Mouse (Mus musculus) embryonic facial prominence, embryonic 13.5 days (tissue): ENCODE measurements around the gene Spsb4. TPM values are rescaled to one million over a fixed set of nuclear protein-coding genes. Genes with fewer than 3 reads are reported as not detected.

ENCODE experiments used
- ATAC-seq: fragments of 200-750 bp; cut with Nextera tagmentation; 2 replicates; pipeline ENCODE4 v1.8.0; 2017; ENCODE audit warnings: low read depth; ENCODE audit not compliant: insufficient number of reproducible peaks, insufficient read depth, low FRiP score, low TSS enrichment
- H3K27ac ChIP-seq: fragments of 300-500 bp; sonication (generic); 2 replicates; pipeline ENCODE4 v1.5.1; 2015; ENCODE audit warnings: moderate library complexity, mild to moderate bottlenecking, inconsistent platforms
- H3K27me3 ChIP-seq: fragments of 300-500 bp; sonication (generic); 2 replicates; pipeline ENCODE4 v1.6.1; 2015; ENCODE audit warnings: mild to moderate bottlenecking, inconsistent platforms
- H3K36me3 ChIP-seq: fragments of 300-500 bp; sonication (generic); 2 replicates; pipeline ENCODE4 v1.6.1; 2015; ENCODE audit warnings: mild to moderate bottlenecking, inconsistent platforms
- H3K4me1 ChIP-seq: fragments of 300-500 bp; sonication (generic); 2 replicates; pipeline ENCODE4 v1.6.1; 2015; ENCODE audit warnings: inconsistent platforms
- H3K4me2 ChIP-seq: fragments of 300-500 bp; sonication (generic); 2 replicates; pipeline ENCODE4 v1.6.1; 2015; ENCODE audit warnings: moderate library complexity, mild to moderate bottlenecking, inconsistent platforms
- H3K4me3 ChIP-seq: fragments of 300-500 bp; sonication (generic); 2 replicates; pipeline ENCODE4 v1.5.1; 2015; ENCODE audit warnings: mild to moderate bottlenecking, inconsistent platforms
- H3K9ac ChIP-seq: fragments of 300-500 bp; sonication (generic); 2 replicates; pipeline ENCODE4 v1.6.1; 2015; ENCODE audit warnings: mild to moderate bottlenecking, inconsistent platforms
- H3K9me3 ChIP-seq: fragments of 300-500 bp; sonication (generic); 2 replicates; pipeline ENCODE4 v1.6.1; 2016; ENCODE audit warnings: inconsistent platforms
- WGBS: fragments of 180-500 bp; shearing (Covaris S2); methylation state at CpG from one replicate; pipeline ENCODE4 v1.1.7; 2015; ENCODE audit warnings: mixed read lengths; 5-methylcytosine and 5-hydroxymethylcytosine counted together
- polyA plus RNA-seq: library from polyadenylated mRNA; unstranded; fragments of >200 nt; fragmentation: Nextera tagmentation; extraction: Ambion mirVana; gene quantifications from 2 replicates; pipeline ENCODE4 v1.2.1, GENCODE M21; 2015

Spsb4 gene
- polyA plus RNA-seq, 1 experiment from 2014 or later, result 12.7 TPM

GRCm38 (mm10) chr9:96977287-96978145, 41.1 kb downstream of the Spsb4 start:
- no peak overlapping the region for H3K9ac ChIP-seq
- H3K36me3 ChIP-seq, result no peaks in the 10 kb centered on the region
- no peak overlapping the region for H3K27ac ChIP-seq
- H3K9me3 ChIP-seq, result no peaks in the 10 kb centered on the region
- H3K27me3 ChIP-seq, result no peaks in the 10 kb centered on the region
- no peak overlapping the region for H3K4me2 ChIP-seq
- no peak overlapping the region for H3K4me3 ChIP-seq
- peaks cover 39% of the 10 kb centered on the region for H3K4me1 ChIP-seq
- WGBS, result 34% methylated on average over 13 of the region's 13 CpGs
- ATAC-seq, result no peak

GRCm38 (mm10) chr9:96973091-96973490, 45.6 kb downstream of the Spsb4 start:
- ATAC-seq, result no peak
- H3K4me2 ChIP-seq, result no peak overlapping the region
- H3K36me3 ChIP-seq, result no peaks in the 10 kb centered on the region
- H3K4me1 ChIP-seq, result peaks cover 20% of the 10 kb centered on the region
- no peak overlapping the region for H3K4me3 ChIP-seq
- no peak overlapping the region for H3K27ac ChIP-seq
- H3K9me3 ChIP-seq, result no peaks in the 10 kb centered on the region
- 88% methylated on average over 9 of the region's 9 CpGs for WGBS
- no peaks in the 10 kb centered on the region for H3K27me3 ChIP-seq
- no peak overlapping the region for H3K9ac ChIP-seq

GRCm38 (mm10) chr9:96971625-96972404, 46.8 kb downstream of the Spsb4 start:
- ATAC-seq, result peak; percentile 71
- H3K4me3 ChIP-seq, result no peak overlapping the region
- whole genome bisulfite sequencing, result 69% methylated on average over 9 of the region's 9 CpGs
- H3K9ac ChIP-seq, result no peak overlapping the region
- H3K27me3 ChIP-seq, result no peaks in the 10 kb centered on the region
- H3K27ac ChIP-seq, result no peak overlapping the region
- no peaks in the 10 kb centered on the region for H3K9me3 ChIP-seq
- H3K36me3 ChIP-seq, result no peaks in the 10 kb centered on the region
- no peak overlapping the region for H3K4me2 ChIP-seq
- peaks cover 15% of the 10 kb centered on the region for H3K4me1 ChIP-seq

GRCm38 (mm10) chr9:96967516-96967915, 51.1 kb downstream of the Spsb4 start:
- no peaks in the 10 kb centered on the region for H3K27me3 ChIP-seq
- 90% methylated on average over 1 of the region's 1 CpGs for WGBS
- H3K9ac ChIP-seq, result no peak overlapping the region
- H3K9me3 ChIP-seq, result 0 out of 2 replicates have a peak, but pooled peaks cover 2% of the 10 kb centered on the region
- no peaks in the 10 kb centered on the region for H3K36me3 ChIP-seq
- peaks cover 26% of the 10 kb centered on the region for H3K4me1 ChIP-seq
- no peak for ATAC-seq
- no peak overlapping the region for H3K4me2 ChIP-seq
- no peak overlapping the region for H3K27ac ChIP-seq
- no peak overlapping the region for H3K4me3 ChIP-seq

- Histone ChIP-seq H3K9ac (no peak overlapping the region), H3K36me3 (no peaks in the 10 kb centered on the region), H3K4me2 (no peak overlapping the region), H3K27ac (no peak overlapping the region), H3K4me3 (no peak overlapping the region), H3K9me3 (0 out of 2 replicates have a peak, but pooled peaks cover 2% of the 10 kb centered on the region), H3K4me1 (peaks cover 21% of the 10 kb centered on the region), H3K27me3 (no peaks in the 10 kb centered on the region)
- 91% methylated on average over 7 of the region's 7 CpGs for WGBS
- no peak for ATAC-seq
Observed at GRCm38 (mm10) chr9:96966465-96966864, 52.2 kb downstream of the Spsb4 start.

- Histone ChIP-seq H3K9ac (peak overlapping the region; percentile 51), H3K27ac (peak overlapping the region; percentile 39; the same call in 1 of the 2 replicates), H3K4me2 (no peak overlapping the region), H3K4me1 (peaks cover 21% of the 10 kb centered on the region), H3K4me3 (no peak overlapping the region), H3K9me3 (0 out of 2 replicates have a peak, but pooled peaks cover 2% of the 10 kb centered on the region), H3K36me3 (no peaks in the 10 kb centered on the region), H3K27me3 (no peaks in the 10 kb centered on the region)
- no peak for ATAC-seq
- 59% methylated on average over 13 of the region's 13 CpGs for WGBS
Observed at GRCm38 (mm10) chr9:96963443-96964215, 55.0 kb downstream of the Spsb4 start.

- H3K27me3 ChIP-seq, result no peaks in the 10 kb centered on the region
- 0 out of 2 replicates have a peak, but pooled peaks cover 2% of the 10 kb centered on the region for H3K9me3 ChIP-seq
- peak overlapping the region; percentile 39; the same call in 1 of the 2 replicates for H3K27ac ChIP-seq
- 29% methylated on average over 8 of the region's 8 CpGs for WGBS
- H3K4me1 ChIP-seq, result peaks cover 27% of the 10 kb centered on the region
- no peak overlapping the region for H3K4me2 ChIP-seq
- no peak for ATAC-seq
- H3K36me3 ChIP-seq, result no peaks in the 10 kb centered on the region
- H3K4me3 ChIP-seq, result no peak overlapping the region
- peak overlapping the region; percentile 51; the same call in 1 of the 2 replicates for H3K9ac ChIP-seq
Observed at GRCm38 (mm10) chr9:96962714-96963113, 55.9 kb downstream of the Spsb4 start.

- WGBS, result 59% methylated on average over 17 of the region's 17 CpGs
- no peak; the same call in 1 of the 2 replicates for ATAC-seq
- Histone ChIP-seq H3K4me2 (no peak overlapping the region), H3K4me3 (no peak overlapping the region), H3K9me3 (0 out of 2 replicates have a peak, but pooled peaks cover 2% of the 10 kb centered on the region), H3K27ac (peak overlapping the region; percentile 39; the same call in 1 of the 2 replicates), H3K4me1 (peaks cover 30% of the 10 kb centered on the region), H3K27me3 (no peaks in the 10 kb centered on the region), H3K9ac (no peak overlapping the region), H3K36me3 (no peaks in the 10 kb centered on the region)
Observed at GRCm38 (mm10) chr9:96961986-96962701, 56.5 kb downstream of the Spsb4 start.

- H3K4me3 ChIP-seq, result no peak overlapping the region
- H3K27ac ChIP-seq, result no peak overlapping the region
- no peak overlapping the region for H3K4me2 ChIP-seq
- H3K27me3 ChIP-seq, result no peaks in the 10 kb centered on the region
- peaks cover 30% of the 10 kb centered on the region for H3K4me1 ChIP-seq
- WGBS, result 60% methylated on average over 7 of the region's 7 CpGs
- H3K9me3 ChIP-seq, result 0 out of 2 replicates have a peak, but pooled peaks cover 2% of the 10 kb centered on the region
- no peak overlapping the region for H3K9ac ChIP-seq
- no peaks in the 10 kb centered on the region for H3K36me3 ChIP-seq
- ATAC-seq, result no peak
Observed at GRCm38 (mm10) chr9:96961006-96961405, 57.6 kb downstream of the Spsb4 start.

GRCm38 (mm10) chr9:96960241-96960640, 58.4 kb downstream of the Spsb4 start:
- Histone ChIP-seq H3K9ac (no peak overlapping the region), H3K4me3 (no peak overlapping the region), H3K27ac (no peak overlapping the region), H3K9me3 (0 out of 2 replicates have a peak, but pooled peaks cover 2% of the 10 kb centered on the region), H3K27me3 (no peaks in the 10 kb centered on the region), H3K4me1 (peaks cover 30% of the 10 kb centered on the region), H3K36me3 (no peaks in the 10 kb centered on the region), H3K4me2 (no peak overlapping the region)
- no peak for ATAC-seq
- 80% methylated on average over 4 of the region's 4 CpGs for WGBS
